Mouse (Mus musculus) MEL (cell line): Measurements from ENCODE around the gene Chl1.

Experiments
- BHLHE40 ChIP-seq: IDR thresholded peaks from 2 replicates; pipeline ENCODE4 v1.6.1; 2012; ENCODE audit warnings: low read depth, mild to moderate bottlenecking, inconsistent platforms, low read length, improper control_type of control experiment, borderline replicate concordance
- CTCF ChIP-seq, 3 experiments: IDR thresholded peaks in 2 of 3; conservative IDR thresholded peaks in 1 of 3; 2 replicates each; pipeline ENCODE4 v1.5.1; 2011 to 2012; ENCODE audit warnings: low read length in 3 of 3, low read depth in 2 of 3, mild to moderate bottlenecking in 2 of 3, improper control_type of control experiment in 1 of 3, inconsistent platforms in 1 of 3, mixed read lengths in 1 of 3, moderate library complexity in 1 of 3; ENCODE audit not compliant: control insufficient read depth in 1 of 3, insufficient read depth in 1 of 3, poor library complexity in 1 of 3, severe bottlenecking in 1 of 3
- E2F4 ChIP-seq: IDR thresholded peaks from 2 replicates; pipeline ENCODE4 v1.6.1; 2011; ENCODE audit warnings: low read depth, low read length, improper control_type of control experiment, borderline replicate concordance
- GATA1 ChIP-seq: IDR thresholded peaks from 2 replicates; pipeline ENCODE4 v1.6.1; 2011; ENCODE audit warnings: low read depth, low read length, improper control_type of control experiment
- NELFE ChIP-seq: IDR thresholded peaks from 2 replicates; pipeline ENCODE4 v1.6.1; 2011; ENCODE audit warnings: low read depth, low read length, improper control_type of control experiment
- NRF1 ChIP-seq: IDR thresholded peaks from 2 replicates; pipeline ENCODE4 v1.6.1; 2014; ENCODE audit warnings: low read depth, mild to moderate bottlenecking, inconsistent platforms, low read length, improper control_type of control experiment, moderate library complexity; ENCODE audit not compliant: poor library complexity, insufficient read depth, severe bottlenecking
- POLR2A ChIP-seq, 2 experiments: IDR thresholded peaks; 2 replicates each; pipeline ENCODE4 v1.6.1; 2011 to 2012; ENCODE audit warnings: low read length in 2 of 2, mild to moderate bottlenecking in 2 of 2, control low read depth in 1 of 2, improper control_type of control experiment in 1 of 2, low read depth in 1 of 2, moderate library complexity in 1 of 2; ENCODE audit not compliant: control insufficient read depth in 1 of 2, insufficient read depth in 1 of 2, poor library complexity in 1 of 2
- POLR2AphosphoS2 ChIP-seq: IDR thresholded peaks from 2 replicates; pipeline ENCODE4 v1.6.1; 2011; ENCODE audit warnings: low read length, improper control_type of control experiment
- SIN3A ChIP-seq: IDR thresholded peaks from 2 replicates; pipeline ENCODE4 v1.6.1; 2012; ENCODE audit warnings: low read length, improper control_type of control experiment, inconsistent platforms
- SMC3 ChIP-seq: IDR thresholded peaks from 2 replicates; pipeline ENCODE4 v1.6.1; 2011; ENCODE audit warnings: low read depth, low read length, improper control_type of control experiment
- USF1 ChIP-seq: IDR thresholded peaks from 2 replicates; pipeline ENCODE4 v1.6.1; 2014; ENCODE audit warnings: low read depth, mild to moderate bottlenecking, inconsistent platforms, low read length, improper control_type of control experiment, moderate library complexity

GRCm38 (mm10) chr6:103586081-103586480 lies 75.7 kb downstream of the Chl1 start:
- TF ChIP-seq USF1 (no peak), POLR2A (IDR thresholded peaks at IDR 0.05; ENCODE audit: control insufficient read depth in 1 of 2, insufficient read depth in 1 of 2, low read depth in 1 of 2, low read length in 2 of 2, poor library complexity in 1 of 2) (no peak), SIN3A (no peak), NRF1 (no peak), CTCF (IDR thresholded peaks at IDR 0.05 in 2 of 3, conservative IDR thresholded peaks at IDR 0.05 in 1 of 3; ENCODE audit: control insufficient read depth in 1 of 3, insufficient read depth in 1 of 3, low read depth in 2 of 3, low read length in 3 of 3, poor library complexity in 1 of 3, severe bottlenecking in 1 of 3) (no peak), GATA1 (no peak), E2F4 (no peak), POLR2AphosphoS2 (no peak), SMC3 (no peak), BHLHE40 (no peak), NELFE (no peak)
